Mouse (Mus musculus) CH12.LX (cell line): ENCODE results near the gene Rbfox1. TPM values are rescaled to one million over a fixed set of nuclear protein-coding genes. Genes with fewer than 3 reads are reported as not detected.

Experiments used
- DNase-seq: peaks from one replicate; pipeline ENCODE4 v3.0.0-alpha.2; 2013; ENCODE audit errors: extremely low read depth
- H3K27ac ChIP-seq: 2 replicates; pipeline ENCODE4 v1.5.1; 2012; ENCODE audit warnings: low read depth, mild to moderate bottlenecking, control low read depth, moderate library complexity; ENCODE audit not compliant: insufficient read depth
- H3K27me3 ChIP-seq: replicated peaks from 2 replicates; pipeline ENCODE3; 2012; ENCODE audit warnings: inconsistent platforms
- H3K36me3 ChIP-seq, 2 experiments: replicated peaks in 1 of 2; 2 replicates each; pipeline versions ENCODE3 to v1.6.1; 2012; ENCODE audit warnings: inconsistent platforms in 1 of 2, low read length in 1 of 2, mild to moderate bottlenecking in 1 of 2, mixed read lengths in 1 of 2, moderate library complexity in 1 of 2; ENCODE audit not compliant: control insufficient read depth in 1 of 2, insufficient read depth in 1 of 2
- H3K4me1 ChIP-seq, 2 experiments: 2 replicates each; pipeline ENCODE4 v1.6.1; 2012; ENCODE audit warnings: inconsistent platforms in 1 of 2, moderate library complexity in 1 of 2; ENCODE audit not compliant: insufficient read depth in 2 of 2, control insufficient read depth in 1 of 2
- H3K4me2 ChIP-seq: 2 replicates; pipeline ENCODE4 v1.6.1; 2012; ENCODE audit warnings: low read depth, mild to moderate bottlenecking, control low read depth; ENCODE audit not compliant: poor library complexity, insufficient read depth, severe bottlenecking
- H3K4me3 ChIP-seq, 3 experiments: fragments of 150-350 bp in 1 of 3; sonication (generic) in 1 of 3; replicated peaks in 1 of 3; 2 replicates each; pipeline versions ENCODE3 to v1.5.1; 2011 to 2012; ENCODE audit warnings: low read depth in 2 of 3, low read length in 2 of 3, mild to moderate bottlenecking in 2 of 3, moderate library complexity in 2 of 3, control low read depth in 1 of 3, improper control_type of control experiment in 1 of 3, inconsistent platforms in 1 of 3, mixed read lengths in 1 of 3; ENCODE audit not compliant: poor library complexity in 1 of 3
- H3K79me2 ChIP-seq: replicated peaks from 2 replicates; pipeline ENCODE4 v1.6.1; 2012; ENCODE audit warnings: mild to moderate bottlenecking, moderate library complexity; ENCODE audit not compliant: control insufficient read depth, poor library complexity, insufficient read depth, severe bottlenecking; ENCODE audit errors: extremely low read depth
- H3K9ac ChIP-seq: 2 replicates; pipeline ENCODE4 v1.6.1; 2012; ENCODE audit warnings: low read depth, mild to moderate bottlenecking, control low read depth, moderate library complexity; ENCODE audit not compliant: insufficient read depth
- H3K9me3 ChIP-seq: replicated peaks from 2 replicates; pipeline ENCODE3; 2012; ENCODE audit warnings: low read length, inconsistent platforms, mixed read lengths
- CHD2 ChIP-seq: IDR thresholded peaks from 2 replicates; pipeline ENCODE4 v1.6.1; 2011; ENCODE audit warnings: low read length, improper control_type of control experiment
- CTCF ChIP-seq, 2 experiments: IDR thresholded peaks in 1 of 2; conservative IDR thresholded peaks in 1 of 2; 2 replicates each; pipeline ENCODE4 v1.5.1; 2011 to 2012; ENCODE audit warnings: low read depth in 2 of 2, low read length in 2 of 2, improper control_type of control experiment in 1 of 2, inconsistent platforms in 1 of 2, mild to moderate bottlenecking in 1 of 2, moderate library complexity in 1 of 2
- EP300 ChIP-seq: IDR thresholded peaks from 2 replicates; pipeline ENCODE4 v1.6.1; 2011; ENCODE audit warnings: low read length, improper control_type of control experiment
- JUN ChIP-seq: IDR thresholded peaks from 2 replicates; pipeline ENCODE4 v1.6.1; 2011; ENCODE audit warnings: low read depth, mild to moderate bottlenecking, low read length, improper control_type of control experiment, moderate library complexity; ENCODE audit not compliant: insufficient read depth
- JUND ChIP-seq: conservative IDR thresholded peaks from 2 replicates; pipeline ENCODE4 v1.6.1; 2011; ENCODE audit warnings: low read depth, low read length, improper control_type of control experiment
- KAT2A ChIP-seq: IDR thresholded peaks from 2 replicates; pipeline ENCODE4 v1.6.1; 2012; ENCODE audit warnings: low read length, improper control_type of control experiment, inconsistent platforms; ENCODE audit not compliant: insufficient replicate concordance
- MAZ ChIP-seq: IDR thresholded peaks from 2 replicates; pipeline ENCODE4 v1.6.1; 2012; ENCODE audit warnings: low read depth, mild to moderate bottlenecking, inconsistent platforms, low read length, improper control_type of control experiment, moderate library complexity
- MXI1 ChIP-seq: IDR thresholded peaks from 2 replicates; pipeline ENCODE4 v1.6.1; 2011; ENCODE audit warnings: mild to moderate bottlenecking, low read depth, low read length, improper control_type of control experiment
- NELFE ChIP-seq: IDR thresholded peaks from 2 replicates; pipeline ENCODE4 v1.6.1; 2011; ENCODE audit warnings: low read depth, low read length, improper control_type of control experiment
- POLR2A ChIP-seq: IDR thresholded peaks from 2 replicates; pipeline ENCODE4 v1.6.1; 2011; ENCODE audit warnings: low read depth, mild to moderate bottlenecking, improper control_type of control experiment, low read length
- TBP ChIP-seq: conservative IDR thresholded peaks from 2 replicates; pipeline ENCODE4 v1.6.1; 2011; ENCODE audit warnings: low read depth, low read length, improper control_type of control experiment
- UBTF ChIP-seq: IDR thresholded peaks from 2 replicates; pipeline ENCODE4 v1.6.1; 2012; ENCODE audit warnings: low read depth, mild to moderate bottlenecking, inconsistent platforms, low read length, improper control_type of control experiment, moderate library complexity
- ZC3H11A ChIP-seq: IDR thresholded peaks from 2 replicates; pipeline ENCODE4 v1.6.1; 2012; ENCODE audit warnings: low read depth, mild to moderate bottlenecking, inconsistent platforms, low read length, improper control_type of control experiment
- ZMIZ1 ChIP-seq: IDR thresholded peaks from 2 replicates; pipeline ENCODE4 v1.6.1; 2012; ENCODE audit warnings: low read depth, mild to moderate bottlenecking, inconsistent platforms, low read length, improper control_type of control experiment
- ZNF384 ChIP-seq: IDR thresholded peaks from 2 replicates; pipeline ENCODE4 v1.6.1; 2012; ENCODE audit warnings: low read depth, low read length, improper control_type of control experiment, inconsistent platforms
- dilution Hi-C: fragments of 300-500 bp; cut with MboI; formaldehyde crosslinking; loops from 2 replicates; pipeline ENCODE4 v1.14.3; 2020; ENCODE audit warnings: low sequenced_read_pairs; ENCODE audit not compliant: extremely low pct_unique_long_range_greater_than_20kb, extremely low pct_ligation_motif_present
- in situ Hi-C: fragments of 300-500 bp; cut with MboI; formaldehyde crosslinking; loops from 3 replicates; pipeline ENCODE4 v1.14.3; 2019; ENCODE audit warnings: low sequenced_read_pairs, low pct_ligation_motif_present, low pct_unique_long_range_greater_than_20kb, mixed read lengths
- polyA plus RNA-seq: library from polyadenylated mRNA; unstranded; fragments of >175 nt; gene quantifications from 2 replicates; pipeline ENCODE4 v1.2.1, GENCODE M21; 2012; ENCODE audit warnings: low read depth; ENCODE audit not compliant: insufficient read length
- total RNA-seq, 2 experiments: library from RNA; depleted of rRNA; stranded (reverse); fragments of 300-350 nt in 1 of 2; fragments of >200 nt in 1 of 2; gene quantifications; 2 replicates each; pipeline ENCODE4 v1.2.3; 2012 to 2014

Gene Rbfox1
- total and polyA plus RNA-seq, 3 experiments, result not detected

GRCm38 (mm10) chr16:6303082-6303481, 417.9 kb downstream of the Rbfox1 start:
- in situ Hi-C loops, result no loop called here
- dilution Hi-C loops, result no loop called here

DNA sequence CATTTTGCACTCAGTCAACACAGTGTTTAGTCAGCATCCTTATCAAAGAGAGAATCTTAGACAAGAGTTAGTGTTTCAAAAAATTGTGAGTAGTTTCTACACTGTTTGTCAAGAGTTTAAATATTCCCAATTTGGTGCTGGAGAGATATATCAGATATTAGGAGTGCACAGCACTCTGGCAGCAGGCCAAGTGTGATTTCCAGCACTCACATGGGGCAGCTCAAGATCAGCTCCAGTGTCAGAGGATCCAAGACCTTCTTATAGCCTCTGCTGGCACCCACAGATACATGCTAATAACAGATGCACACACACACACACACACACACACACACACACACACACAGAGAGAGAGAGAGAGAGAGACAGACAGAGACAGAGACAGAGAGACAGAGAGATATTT, 424.8 kb downstream of the Rbfox1 start:
- Histone ChIP-seq H3K36me3 (no peaks in the 10 kb centered on the region), H3K27me3 (no peaks in the 10 kb centered on the region), H3K27ac (no peak overlapping the region), H3K9me3 (peaks cover 81% of the 10 kb centered on the region), H3K4me1 (no peaks in the 10 kb centered on the region), H3K9ac (no peak overlapping the region), H3K4me2 (no peak overlapping the region), H3K4me3 (no peak overlapping the region), H3K79me2 (no peaks in the 10 kb centered on the region)
- TF ChIP-seq EP300, result no peak
- TF ChIP-seq CHD2, result no peak
- TF ChIP-seq MXI1, result no peak
- no peak for TF ChIP-seq KAT2A
- no peak for TF ChIP-seq CTCF (conservative IDR thresholded peaks at IDR 0.05 in 1 of 2, IDR thresholded peaks at IDR 0.05 in 1 of 2; ENCODE audit: low read depth in 2 of 2, low read length in 2 of 2)
- in situ Hi-C loops (no loop called here), dilution Hi-C loops (no loop called here)
- DNase-seq, result no peak

More at GRCm38 (mm10) chr16:6303082-6303481, 417.9 kb downstream of the Rbfox1 start:
- H3K36me3 ChIP-seq, result no peaks in the 10 kb centered on the region
- H3K79me2 ChIP-seq, result no peaks in the 10 kb centered on the region
- no peak overlapping the region for H3K4me3 ChIP-seq
- DNase-seq, result no peak
- H3K4me2 ChIP-seq, result no peak overlapping the region
- H3K27me3 ChIP-seq, result no peaks in the 10 kb centered on the region
- H3K4me1 ChIP-seq, result no peaks in the 10 kb centered on the region
- no peak overlapping the region for H3K9ac ChIP-seq
- no peak overlapping the region for H3K27ac ChIP-seq
- TF ChIP-seq ZMIZ1 (no peak), MAZ (no peak), JUND (no peak), JUN (no peak), POLR2A (no peak), KAT2A (no peak), MXI1 (no peak), UBTF (no peak), TBP (no peak), NELFE (no peak), ZC3H11A (no peak), ZNF384 (no peak)
- TF ChIP-seq, all 38 proteins: peak for 0
- peaks cover 80% of the 10 kb centered on the region for H3K9me3 ChIP-seq
